Mouse (Mus musculus) gastrocnemius, postnatal 14 days (tissue): ENCODE results near the gene Lrrc49. TPM values are rescaled to one million over a fixed set of nuclear protein-coding genes. Genes with fewer than 3 reads are reported as not detected.

Experiments used
- DNase-seq: peaks from one replicate; pipeline ENCODE4 v3.0.0; 2021; ENCODE audit warnings: mixed read lengths
- intact Hi-C: fragments of 180-260 bp; cut with DNase I; formaldehyde crosslinking; loops from one replicate; pipeline ENCODE4 v1.15.1; 2025; ENCODE audit warnings: low total_unique reads
- long read RNA-seq, 2 experiments: library from polyadenylated mRNA; stranded (forward); transcript quantifications; one replicate each; pipeline ENCODE4 v2.0.0; 2021
- total RNA-seq, 2 experiments: library from RNA; stranded (reverse); gene quantifications; 2 replicates each; pipeline ENCODE4 v1.2.3; 2021

Gene Lrrc49
- total RNA-seq, result 1 to 10 TPM; 3.4 to 3.5 TPM
- long read RNA-seq, experiment 1, partial matches to known transcripts, result 1 of 2 reads
- long read RNA-seq, experiment 1, other reads (novel, unspliced or antisense), result 0 of 2 reads
- long read RNA-seq, experiment 2, partial matches to known transcripts, result 0 of 3 reads
- long read RNA-seq, experiment 2, other reads (novel, unspliced or antisense), result 2 of 3 reads

DNA sequence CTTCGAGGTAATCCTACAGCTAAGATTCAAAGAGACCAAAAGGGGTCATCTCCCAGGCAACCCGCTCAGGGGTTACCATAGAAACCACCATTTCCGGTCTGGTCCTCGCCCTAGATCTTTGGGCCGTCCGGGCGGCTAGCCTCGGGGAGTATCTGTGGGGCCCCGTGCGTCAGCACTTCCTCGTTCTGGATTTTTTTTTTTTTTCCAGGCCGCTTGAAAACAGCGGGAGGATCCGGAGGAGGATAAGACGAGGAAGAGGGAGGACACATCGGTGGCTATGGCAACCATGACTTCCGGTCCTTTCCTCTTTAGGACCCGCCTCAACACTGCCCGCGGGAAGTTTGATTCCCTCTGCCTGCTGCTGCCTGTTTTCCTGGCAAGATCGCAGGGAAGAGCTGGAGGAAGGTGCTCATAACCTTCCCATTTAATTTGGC, at the start of gene Lrrc49:
Gene Lrrc49 (minus strand): TSS at position 268 of the 434 bp plus-strand sequence.
- peak; percentile 89 for DNase-seq
- intact Hi-C loops, result no loop called here

DNA sequence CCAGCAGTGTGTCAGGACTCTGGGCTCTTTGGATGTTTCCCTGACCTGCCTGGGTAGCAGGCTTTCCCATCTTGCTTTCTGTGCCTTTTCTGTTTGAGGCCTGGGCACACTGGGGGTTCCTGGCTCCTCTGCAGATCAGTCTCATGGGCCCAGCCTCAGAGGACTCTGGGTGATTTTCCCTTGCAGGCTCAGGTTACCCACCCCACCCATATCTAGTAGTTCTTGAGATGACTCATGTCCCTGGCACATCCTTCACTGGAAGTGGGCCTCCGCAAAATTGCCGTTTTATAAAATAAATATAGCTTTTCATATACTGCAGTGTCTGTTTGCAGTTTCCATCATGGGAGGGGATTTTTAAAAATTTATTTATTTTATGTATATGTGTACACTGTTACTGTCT, 46.4 kb upstream of the Lrrc49 start:
- intact Hi-C loops, result no loop called here
- DNase-seq, result no peak

- DNase-seq, result no peak
- intact Hi-C loops, result no loop called here
These were observed 37.0 kb upstream of the Lrrc49 start for GRCm38 (mm10) chr9:60724968-60725367.

DNA sequence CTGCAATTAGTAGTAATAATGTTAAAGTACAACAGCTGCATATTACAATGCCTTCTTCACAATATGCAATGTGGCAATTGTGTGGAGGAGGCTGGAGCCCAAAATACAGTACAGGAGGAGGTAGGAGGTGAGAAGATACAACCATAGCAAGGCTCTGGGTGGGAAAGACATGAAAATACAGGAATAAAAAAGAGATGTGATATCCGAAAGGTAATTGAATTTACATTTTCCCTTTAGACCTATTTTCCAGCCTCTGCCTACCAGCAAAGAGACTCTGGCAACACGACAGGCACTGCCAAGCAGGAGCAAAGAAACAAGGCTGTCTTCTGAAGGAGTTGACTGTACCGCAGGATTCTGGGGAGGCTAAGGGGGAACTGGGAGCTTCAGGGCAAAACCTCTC, 31.7 kb upstream of the Lrrc49 start:
- intact Hi-C loops, result no loop called here

GRCm38 (mm10) chr9:60718284-60718683, 30.3 kb upstream of the Lrrc49 start:
- intact Hi-C loops, result no loop called here
- DNase-seq, result no peak

More for the DNA sequence above, 31.7 kb upstream of the Lrrc49 start:
- no peak for DNase-seq

DNA sequence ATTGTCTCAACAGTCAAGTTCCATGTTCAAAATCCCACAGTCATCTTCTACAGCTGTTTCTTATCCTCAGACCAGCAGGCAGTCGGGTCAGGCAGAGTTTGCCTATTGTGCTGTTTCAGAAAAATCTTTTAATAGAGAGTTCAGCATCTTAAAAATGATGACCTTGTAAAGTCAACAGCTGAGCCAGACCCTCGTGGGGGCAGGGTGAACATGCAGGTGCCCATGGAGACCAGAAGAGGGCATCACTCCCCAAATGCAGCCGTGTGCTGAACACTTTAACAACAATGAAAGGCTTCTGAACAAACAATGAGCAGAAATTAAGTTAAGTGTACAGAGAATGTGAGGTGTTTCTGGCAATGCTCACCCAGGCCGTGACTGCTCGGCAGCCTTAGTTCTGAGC, 27.9 kb upstream of the Lrrc49 start:
- intact Hi-C loops, result no loop called here
- DNase-seq, result no peak

DNA sequence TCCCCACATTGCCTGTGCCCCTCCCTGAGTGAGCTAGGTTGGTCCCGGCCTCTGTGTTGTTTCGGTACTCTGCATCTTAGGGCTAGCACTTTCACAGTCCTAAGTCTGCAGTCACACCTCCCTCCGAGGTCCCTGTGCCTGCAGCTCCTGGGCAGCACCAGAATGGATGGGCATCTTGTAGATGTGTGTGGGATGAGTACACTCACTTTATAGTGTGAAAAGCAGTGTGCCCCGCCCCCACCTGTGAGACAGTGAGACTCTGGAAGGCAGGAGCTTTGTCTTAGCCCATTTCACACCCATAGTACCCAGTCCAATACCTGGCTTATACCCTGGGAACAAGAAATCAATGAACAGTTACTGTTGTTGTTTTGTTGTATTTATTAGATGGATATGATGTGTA, 27.3 kb upstream of the Lrrc49 start:
- intact Hi-C loops, result no loop called here
- no peak for DNase-seq

DNA sequence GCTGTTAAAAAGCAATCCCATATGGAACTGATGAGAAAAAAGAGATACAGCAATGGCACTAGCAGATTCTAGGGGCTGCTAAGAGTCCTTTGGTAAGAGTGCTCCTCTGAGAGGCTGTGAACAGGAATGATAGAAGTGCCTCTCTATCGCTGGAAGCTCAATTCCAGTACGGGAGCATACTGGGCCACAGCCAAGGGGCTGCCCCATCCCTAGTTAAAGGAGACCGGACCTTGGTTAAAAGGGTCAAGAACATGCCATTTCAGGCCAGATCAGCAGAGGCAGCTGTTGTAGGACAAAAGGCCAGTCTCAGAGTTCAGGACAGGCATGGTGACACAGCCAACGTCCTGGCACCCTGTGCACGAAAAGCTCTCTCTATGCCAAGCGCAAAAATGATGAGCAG, 26.2 kb upstream of the Lrrc49 start:
- DNase-seq, result peak; percentile 59
- intact Hi-C loops, result no loop called here

DNA sequence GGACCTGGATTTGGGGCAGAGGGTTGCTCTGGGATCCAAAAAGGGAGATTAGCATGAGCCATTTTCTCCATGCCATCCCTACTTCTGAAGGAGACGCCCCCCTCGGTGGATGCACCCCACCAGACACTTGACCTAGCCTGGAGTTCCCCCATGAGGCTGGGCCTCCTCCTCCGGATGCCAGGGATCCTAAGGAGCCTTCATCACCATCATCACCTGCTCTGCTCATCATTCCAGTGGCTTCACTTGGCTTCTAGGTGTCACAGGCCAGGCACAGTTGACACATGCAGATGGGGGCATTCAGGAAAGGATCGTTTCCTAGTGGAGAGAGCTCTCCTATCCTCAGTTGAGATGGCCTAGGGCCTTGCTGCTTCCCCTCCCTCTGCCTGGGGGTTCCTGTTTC, 25.7 kb upstream of the Lrrc49 start:
- DNase-seq, result no peak
- intact Hi-C loops, result no loop called here

GRCm38 (mm10) chr9:60712771-60713541, 25.0 kb upstream of the Lrrc49 start, which contains the start of gene Larp6:
Larp6 (plus strand) TSS chr9:60712989.
- DNase-seq, result peak; percentile 58
- intact Hi-C loops, result no loop called here

GRCm38 (mm10) chr9:60712011-60712410, 24.1 kb upstream of the Lrrc49 start:
- intact Hi-C loops, result no loop called here
- DNase-seq, result no peak

- DNase-seq, result no peak
- intact Hi-C loops, result no loop called here
These were observed 21.8 kb upstream of the Lrrc49 start for GRCm38 (mm10) chr9:60709721-60710120.

DNA sequence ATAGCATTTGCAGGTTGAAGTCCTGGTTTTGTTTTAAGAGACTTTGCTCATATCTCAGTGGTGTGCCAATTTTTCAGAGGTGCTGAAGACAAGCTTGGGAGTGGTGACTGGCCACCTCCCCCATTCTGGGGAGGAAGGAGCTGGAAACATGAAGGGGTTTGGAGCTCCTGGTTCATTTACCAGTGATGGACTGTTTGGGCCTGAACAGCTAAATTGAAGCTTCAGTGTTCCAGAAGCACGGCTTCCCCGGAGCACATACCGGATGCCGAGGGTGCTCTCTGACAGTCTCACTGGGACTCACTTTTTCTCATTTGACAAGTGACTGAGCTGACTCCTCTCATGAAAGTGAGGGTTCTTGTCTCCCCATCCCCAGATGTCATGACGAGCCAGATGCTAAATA, 20.6 kb upstream of the Lrrc49 start:
- intact Hi-C loops, result no loop called here
- DNase-seq, result no peak

DNA sequence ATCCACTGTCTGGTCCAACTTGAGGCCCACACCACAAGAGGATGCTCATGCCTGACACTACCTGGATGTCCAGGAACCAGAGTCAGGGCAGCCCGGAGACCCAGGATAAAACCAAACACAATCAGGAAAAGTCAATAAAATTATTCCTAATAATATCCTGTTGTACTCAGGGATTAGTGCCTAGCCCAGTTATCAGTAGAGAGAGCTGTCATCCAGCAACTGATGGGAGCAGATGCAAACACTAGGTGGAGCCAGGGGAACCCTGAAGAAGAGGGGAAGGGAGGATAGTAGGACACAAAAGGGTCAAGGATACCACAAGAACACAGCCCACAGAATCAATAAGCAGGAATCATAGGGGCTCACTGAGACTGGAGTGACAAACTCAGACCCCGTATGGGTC, 19.6 kb upstream of the Lrrc49 start:
- DNase-seq, result no peak
- intact Hi-C loops, result no loop called here

DNA sequence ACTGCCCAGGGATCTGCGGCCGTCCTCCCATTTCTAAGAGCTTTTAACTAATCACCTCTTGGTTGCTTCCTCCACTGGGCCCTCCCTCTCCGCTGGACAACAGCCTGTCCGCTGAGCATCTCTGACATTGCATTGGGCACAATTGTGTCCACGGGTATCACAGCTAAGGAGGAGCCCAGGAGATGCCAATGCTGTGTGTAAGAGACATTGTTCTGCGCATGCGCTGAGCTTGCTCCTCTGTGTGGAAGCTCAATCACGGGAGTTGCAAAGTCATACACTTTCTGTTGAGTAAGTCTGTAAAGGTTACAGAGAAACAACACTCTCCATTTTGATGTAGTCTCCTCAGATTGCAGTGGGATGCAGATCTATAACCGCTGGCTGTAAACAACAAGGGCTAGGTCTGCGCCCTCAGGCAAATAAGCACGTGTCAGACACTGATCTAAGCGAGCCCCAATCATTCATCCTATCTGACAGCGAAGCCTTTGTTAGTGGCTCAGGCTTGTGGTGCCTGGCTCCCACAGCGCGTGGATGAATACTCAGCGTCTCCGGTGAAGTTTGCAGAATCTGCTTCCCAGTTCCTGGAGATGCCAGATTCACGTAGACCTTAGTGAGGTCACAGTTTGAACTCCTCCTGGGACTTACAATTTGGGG, 11.7 kb upstream of the Lrrc49 start:
- no peak for DNase-seq
- intact Hi-C loops, result no loop called here

DNA sequence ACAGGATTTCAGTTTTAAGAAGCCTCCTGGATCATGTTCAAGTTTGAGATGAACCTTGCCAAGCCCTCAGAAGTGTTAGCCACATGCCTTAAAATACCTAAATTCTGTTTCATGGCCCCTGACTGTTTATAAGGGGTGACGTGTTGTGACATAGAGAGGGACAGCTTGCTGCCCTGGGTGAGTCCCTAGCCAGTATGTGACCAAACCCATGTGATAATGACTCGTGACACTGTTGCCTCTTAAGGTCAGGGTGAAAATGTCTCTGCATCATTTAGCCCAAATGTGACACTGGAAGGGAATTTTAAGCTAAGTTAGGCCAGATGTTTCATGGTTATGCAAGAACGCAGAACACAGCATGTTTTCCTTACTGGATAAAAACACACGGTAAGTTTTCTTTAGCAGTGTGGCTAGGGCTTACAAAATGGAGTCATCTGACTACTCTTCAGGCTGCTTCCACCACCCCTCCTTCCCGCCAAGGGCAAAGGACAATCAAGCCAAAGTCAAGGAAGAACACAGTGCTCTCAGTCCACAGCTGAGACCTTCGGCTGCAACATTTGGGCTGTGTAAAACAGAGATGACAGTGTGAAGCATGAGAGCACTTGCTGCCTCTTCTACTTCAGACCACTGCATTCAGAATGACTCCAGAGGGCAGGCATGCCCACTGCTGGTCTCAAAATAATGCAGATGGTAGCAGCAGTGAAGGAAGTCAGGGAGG, 8.5 kb upstream of the Lrrc49 start:
- no peak for DNase-seq
- intact Hi-C loops, result no loop called here

DNA sequence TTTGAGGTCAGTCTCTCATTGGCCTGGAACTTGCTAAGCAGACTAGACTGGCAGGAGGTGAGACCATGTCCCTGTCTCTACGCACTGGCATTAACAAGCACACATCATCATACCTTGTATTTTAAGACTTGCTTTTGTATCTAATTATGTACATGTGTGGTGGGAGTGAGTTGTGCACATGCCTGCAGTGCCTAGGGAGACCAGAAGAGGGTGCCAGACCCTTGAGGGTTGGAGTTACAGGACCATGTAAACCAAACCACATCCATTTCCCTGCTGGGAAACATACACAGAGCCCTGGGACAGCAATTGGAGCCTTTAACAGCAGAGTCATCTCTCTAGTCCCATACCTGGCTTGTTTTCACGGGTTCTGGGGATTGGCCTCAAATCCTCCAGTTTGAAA, 6.0 kb upstream of the Lrrc49 start:
- DNase-seq, result peak; percentile 34

GRCm38 (mm10) chr9:60692624-60693023, 4.7 kb upstream of the Lrrc49 start:
- intact Hi-C loops, result no loop called here
- DNase-seq, result no peak

More for the DNA sequence above, 6.0 kb upstream of the Lrrc49 start:
- intact Hi-C loops, result no loop called here

DNA sequence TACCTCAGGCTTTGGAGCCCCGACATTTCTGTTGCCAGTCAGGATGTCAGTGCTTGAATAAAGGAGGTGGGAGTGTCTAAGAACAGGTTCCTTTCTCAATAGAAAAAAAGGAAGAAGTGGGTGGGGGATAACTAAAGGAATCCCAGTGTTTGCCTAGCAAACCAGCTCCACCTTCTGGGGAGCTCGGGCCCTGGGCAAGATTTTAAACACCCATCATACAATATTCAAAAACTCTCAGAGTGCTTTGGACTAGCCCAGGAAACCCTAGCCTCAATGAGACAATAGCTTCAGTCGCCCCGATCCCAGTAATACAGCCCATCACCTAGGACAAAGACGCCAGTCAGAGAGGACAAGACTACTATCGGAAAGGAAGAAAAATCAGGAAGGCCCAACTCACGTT, 543 bp downstream of the Lrrc49 start:
- peak; percentile 11 for DNase-seq
- intact Hi-C loops, result no loop called here

DNA sequence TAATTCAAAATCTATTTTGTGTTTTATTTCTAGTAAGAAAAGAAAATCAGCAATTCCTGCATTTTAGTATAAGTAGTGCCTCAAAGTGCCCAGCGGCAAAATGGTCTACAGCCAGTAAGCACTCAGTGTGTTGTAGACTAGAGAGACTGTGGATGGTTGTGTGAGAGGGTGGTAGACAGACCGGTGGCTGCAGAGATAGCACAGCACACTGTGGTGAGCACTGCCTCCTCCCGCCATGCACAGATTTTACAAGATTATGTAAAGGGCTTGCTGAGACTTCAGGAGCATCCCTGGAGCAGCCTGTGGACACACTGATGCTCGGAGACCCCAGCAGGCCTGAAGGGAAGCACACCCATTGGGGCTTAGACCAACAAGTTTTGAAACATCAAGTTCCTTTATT, 5.2 kb downstream of the Lrrc49 start:
- intact Hi-C loops, result no loop called here
- no peak for DNase-seq
